Mouse (Mus musculus) kidney, embryonic 15.5 days (tissue): ENCODE measurements around the gene Gatad1. TPM values are rescaled to one million over a fixed set of nuclear protein-coding genes. Genes with fewer than 3 reads are reported as not detected.
"Not testable (repeated sequence)": the region's sequence is repeated elsewhere in the genome, so short reads cannot be mapped to it uniquely, and the experiment has no call there.

ENCODE experiments used
- ATAC-seq: fragments of 200-750 bp; cut with Nextera tagmentation; replicated peaks from 2 replicates; pipeline ENCODE4 v1.8.0; 2017; ENCODE audit warnings: moderate TSS enrichment; ENCODE audit not compliant: low FRiP score
- H3K27ac ChIP-seq: fragments of 300-500 bp; sonication (generic); 2 replicates; pipeline ENCODE4 v1.5.1; 2015; ENCODE audit warnings: mild to moderate bottlenecking, inconsistent platforms
- H3K27me3 ChIP-seq: fragments of 300-500 bp; sonication (generic); 2 replicates; pipeline ENCODE4 v1.6.1; 2015; ENCODE audit warnings: inconsistent platforms
- H3K36me3 ChIP-seq: fragments of 300-500 bp; sonication (generic); 2 replicates; pipeline ENCODE4 v1.6.1; 2015; ENCODE audit warnings: inconsistent platforms
- H3K4me1 ChIP-seq: fragments of 300-500 bp; sonication (generic); 2 replicates; pipeline ENCODE4 v1.6.1; 2015; ENCODE audit warnings: inconsistent platforms
- H3K4me2 ChIP-seq: fragments of 300-500 bp; sonication (generic); 2 replicates; pipeline ENCODE4 v1.6.1; 2015; ENCODE audit warnings: moderate library complexity, mild to moderate bottlenecking, inconsistent platforms
- H3K4me3 ChIP-seq: fragments of 300-500 bp; sonication (generic); replicated peaks from 2 replicates; pipeline ENCODE4 v1.5.1; 2015; ENCODE audit warnings: mild to moderate bottlenecking, inconsistent platforms
- H3K9ac ChIP-seq: fragments of 300-500 bp; sonication (generic); 2 replicates; pipeline ENCODE4 v1.6.1; 2015; ENCODE audit warnings: mild to moderate bottlenecking, inconsistent platforms
- H3K9me3 ChIP-seq: fragments of 300-500 bp; sonication (generic); replicated peaks from 2 replicates; pipeline ENCODE4 v1.6.1; 2016; ENCODE audit warnings: inconsistent platforms
- WGBS: fragments of 180-500 bp; shearing (Covaris S2); methylation state at CpG from one replicate; pipeline ENCODE4 v1.1.7; 2015; ENCODE audit warnings: mixed read lengths; 5-methylcytosine and 5-hydroxymethylcytosine counted together
- polyA plus RNA-seq: library from polyadenylated mRNA; unstranded; fragments of >200 nt; fragmentation: Nextera tagmentation; extraction: Ambion mirVana; gene quantifications from 2 replicates; pipeline ENCODE4 v1.2.1, GENCODE M21; 2015

The Gatad1 gene
- polyA plus RNA-seq, 1 experiment from 2014 or later = 71.5 TPM

DNA sequence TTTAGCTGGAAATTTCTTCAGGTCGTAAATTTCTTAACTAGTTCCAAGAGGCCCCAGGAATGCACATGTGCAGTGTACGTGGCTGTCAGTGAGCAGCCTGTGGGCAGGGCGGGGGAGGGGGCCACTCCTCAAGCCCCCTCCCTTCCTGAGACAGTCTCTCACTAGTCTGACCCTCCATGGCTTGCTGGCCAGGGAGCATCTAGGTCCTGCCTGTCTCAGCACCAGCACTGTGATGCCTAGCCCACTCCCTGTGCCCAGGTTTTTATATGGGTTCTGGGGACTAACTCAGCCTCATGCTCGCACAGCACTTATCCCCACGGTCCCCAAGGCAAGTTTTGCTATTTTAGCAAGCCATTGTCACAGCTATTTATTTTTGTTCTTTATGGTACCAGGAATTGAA is 24.7 kb downstream of the Gatad1 start:
- Histone ChIP-seq H3K9ac (no peak overlapping the region), H3K4me1 (no peaks in the 10 kb centered on the region), H3K27ac (no peak overlapping the region), H3K27me3 (no peaks in the 10 kb centered on the region), H3K4me3 (no peak overlapping the region), H3K4me2 (no peak overlapping the region), H3K36me3 (peaks cover 45% of the 10 kb centered on the region), H3K9me3 (no peaks in the 10 kb centered on the region)
- no peak for ATAC-seq
- 75% methylated on average over 5 of the region's 5 CpGs for WGBS

GRCm38 (mm10) chr5:3631512-3632271 is 25.3 kb downstream of the Gatad1 start:
- Histone ChIP-seq H3K36me3 (peaks cover 51% of the 10 kb centered on the region), H3K9ac (no peak overlapping the region), H3K9me3 (no peaks in the 10 kb centered on the region), H3K4me3 (no peak overlapping the region), H3K27me3 (no peaks in the 10 kb centered on the region), H3K4me1 (no peaks in the 10 kb centered on the region), H3K4me2 (no peak overlapping the region), H3K27ac (no peak overlapping the region)
- peak; percentile 81 for ATAC-seq
- 47% methylated on average over 16 of the region's 16 CpGs for WGBS

GRCm38 (mm10) chr5:3630055-3630454 is 26.9 kb downstream of the Gatad1 start:
- no peak overlapping the region for H3K4me3 ChIP-seq
- no peak overlapping the region for H3K9ac ChIP-seq
- H3K4me1 ChIP-seq = no peaks in the 10 kb centered on the region
- WGBS = 89% methylated on average over 5 of the region's 5 CpGs
- no peaks in the 10 kb centered on the region for H3K27me3 ChIP-seq
- no peak for ATAC-seq
- no peak overlapping the region for H3K27ac ChIP-seq
- H3K36me3 ChIP-seq = peaks cover 52% of the 10 kb centered on the region
- H3K9me3 ChIP-seq = no peaks in the 10 kb centered on the region
- H3K4me2 ChIP-seq = no peak overlapping the region

DNA sequence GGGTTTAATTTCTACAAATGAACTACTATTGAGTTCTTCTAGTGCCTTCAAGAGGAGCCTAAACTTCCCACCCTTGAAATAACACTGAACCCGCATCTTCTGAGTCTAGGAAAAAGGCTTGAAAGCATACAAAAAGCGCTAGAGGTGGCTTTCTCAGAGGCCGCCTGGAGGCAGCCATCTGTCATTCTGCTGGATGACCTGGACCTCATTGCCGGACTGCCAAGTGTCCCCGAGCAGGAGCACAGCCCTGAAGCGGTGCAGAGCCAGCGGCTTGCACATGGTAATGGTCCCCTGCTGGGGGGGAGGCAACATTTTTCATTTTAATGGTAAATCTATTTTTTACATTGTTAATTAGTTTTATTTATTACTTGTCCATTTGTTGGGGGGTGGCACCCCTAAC is 36.5 kb downstream of the Gatad1 start:
- Histone ChIP-seq H3K4me3 (no peak overlapping the region), H3K36me3 (peaks cover 63% of the 10 kb centered on the region), H3K27me3 (no peaks in the 10 kb centered on the region), H3K27ac (no peak overlapping the region), H3K4me2 (no peak overlapping the region), H3K9ac (no peak overlapping the region), H3K4me1 (no peaks in the 10 kb centered on the region), H3K9me3 (no peaks in the 10 kb centered on the region)
- 85% methylated on average over 7 of the region's 7 CpGs for WGBS
- ATAC-seq = no peak

- not testable (repeated sequence) for H3K4me1 ChIP-seq, ATAC-seq, H3K4me3 ChIP-seq, H3K27me3 ChIP-seq, H3K9ac ChIP-seq, H3K4me2 ChIP-seq, H3K27ac ChIP-seq, H3K9me3 ChIP-seq
- 94% methylated on average over 2 of the region's 2 CpGs for WGBS
- peaks cover 56% of the 10 kb centered on the region for H3K36me3 ChIP-seq
Observed at GRCm38 (mm10) chr5:3611835-3612234, 45.1 kb downstream of the Gatad1 start.

DNA sequence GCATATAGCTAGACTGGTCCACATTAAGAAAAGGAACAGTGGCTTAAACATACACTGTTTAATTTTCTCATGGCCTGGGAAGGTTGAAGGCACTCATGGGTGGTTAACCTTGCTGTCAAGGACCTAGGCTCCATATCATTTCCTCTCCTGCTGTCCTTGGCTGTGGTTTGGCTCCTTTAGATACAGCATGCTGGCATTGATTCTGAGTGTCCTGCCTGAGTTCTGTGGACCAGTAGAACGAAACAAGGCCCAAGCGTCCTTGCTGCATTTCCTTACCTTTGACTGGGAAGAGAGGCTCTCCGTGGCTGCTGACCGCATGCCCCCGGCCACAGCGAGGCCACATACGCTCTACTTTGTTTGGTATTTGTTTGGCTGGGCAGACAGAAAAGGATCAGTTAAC is 47.7 kb downstream of the Gatad1 start:
- Histone ChIP-seq H3K9me3 (no peaks in the 10 kb centered on the region), H3K27ac (no peak overlapping the region), H3K4me1 (no peaks in the 10 kb centered on the region), H3K4me3 (no peak overlapping the region), H3K9ac (no peak overlapping the region), H3K36me3 (peaks cover 62% of the 10 kb centered on the region), H3K4me2 (no peak overlapping the region), H3K27me3 (no peaks in the 10 kb centered on the region)
- WGBS = 91% methylated on average over 7 of the region's 7 CpGs
- no peak for ATAC-seq

DNA sequence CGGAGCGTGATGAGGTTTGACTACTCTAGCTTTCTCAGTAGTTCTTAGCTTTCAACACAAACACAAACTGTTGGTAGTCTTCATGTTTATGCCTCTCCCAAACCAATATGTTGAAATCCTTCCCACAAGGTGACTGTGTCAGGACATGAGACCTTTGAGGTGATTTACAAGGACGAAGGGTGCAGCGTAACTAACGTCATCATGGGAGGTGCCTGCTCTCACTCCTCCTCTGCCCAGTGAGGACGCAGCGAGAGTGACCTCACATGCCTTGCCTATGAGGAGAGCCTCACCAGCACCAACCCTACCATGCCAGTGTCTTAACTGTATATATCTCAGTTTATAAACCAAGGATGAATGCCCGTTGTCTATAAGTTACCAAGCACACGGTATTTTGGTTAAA is 49.9 kb downstream of the Gatad1 start:
- no peak for ATAC-seq
- Histone ChIP-seq H3K9ac (no peak overlapping the region), H3K4me1 (no peaks in the 10 kb centered on the region), H3K36me3 (peaks cover 59% of the 10 kb centered on the region), H3K27ac (no peak overlapping the region), H3K4me2 (no peak overlapping the region), H3K4me3 (no peak overlapping the region), H3K9me3 (no peaks in the 10 kb centered on the region), H3K27me3 (no peaks in the 10 kb centered on the region)
- WGBS = 94% methylated on average over 9 of the region's 9 CpGs

- Histone ChIP-seq H3K9me3 (no peaks in the 10 kb centered on the region), H3K4me1 (peaks cover 5% of the 10 kb centered on the region), H3K27me3 (no peaks in the 10 kb centered on the region), H3K4me2 (no peak overlapping the region), H3K9ac (no peak overlapping the region), H3K36me3 (peaks cover 15% of the 10 kb centered on the region), H3K27ac (no peak overlapping the region), H3K4me3 (no peak overlapping the region)
- ATAC-seq = no peak
- 92% methylated on average over 3 of the region's 3 CpGs for WGBS
Observed at GRCm38 (mm10) chr5:3600790-3601189, 56.2 kb downstream of the Gatad1 start.

DNA sequence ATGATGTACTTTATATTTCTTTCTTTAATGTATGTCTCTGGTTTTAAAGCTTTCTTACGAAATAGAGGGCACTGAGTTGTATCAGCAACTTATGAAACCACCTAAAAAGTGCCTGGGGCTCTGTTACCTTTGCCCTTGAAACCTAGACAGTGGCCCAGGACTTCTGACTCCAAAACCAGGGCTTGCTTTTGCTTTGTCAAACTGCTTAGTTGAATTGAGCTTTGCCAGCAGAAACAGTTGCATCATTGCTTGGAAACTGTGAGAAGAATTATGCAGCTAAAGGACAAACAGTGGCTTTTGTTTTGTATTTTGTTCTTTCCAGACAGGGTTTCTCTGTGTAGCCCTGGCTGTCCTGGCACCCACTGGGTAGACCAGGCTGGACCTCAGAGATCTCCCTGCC is 56.7 kb downstream of the Gatad1 start:
- H3K36me3 ChIP-seq = peaks cover 10% of the 10 kb centered on the region
- 82% methylated on average over 1 of the region's 1 CpGs for WGBS
- H3K4me2 ChIP-seq = no peak overlapping the region
- peaks cover 7% of the 10 kb centered on the region for H3K4me1 ChIP-seq
- H3K4me3 ChIP-seq = no peak overlapping the region
- H3K9ac ChIP-seq = no peak overlapping the region
- H3K9me3 ChIP-seq = no peaks in the 10 kb centered on the region
- ATAC-seq = no peak
- H3K27me3 ChIP-seq = no peaks in the 10 kb centered on the region
- no peak overlapping the region for H3K27ac ChIP-seq

DNA sequence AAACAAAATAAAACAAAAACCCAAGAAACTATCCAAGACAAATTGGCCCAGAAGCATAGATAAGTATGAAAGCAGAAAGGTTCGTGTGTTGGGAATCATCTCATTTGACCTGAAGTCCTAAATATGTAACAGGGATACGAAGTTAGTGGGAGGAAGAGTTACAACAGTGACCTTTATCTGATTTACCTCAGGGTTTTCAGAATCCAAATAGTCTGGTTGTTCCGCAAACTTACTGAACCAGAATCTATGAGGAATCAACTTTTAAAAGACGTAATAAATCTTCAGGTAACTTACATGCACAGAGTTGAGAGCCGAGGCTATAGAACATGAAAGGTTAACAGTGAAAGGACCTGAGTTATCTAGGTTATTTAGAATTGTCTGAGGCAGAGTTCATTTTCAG is 58.2 kb downstream of the Gatad1 start:
- no peak for ATAC-seq
- H3K27me3 ChIP-seq = no peaks in the 10 kb centered on the region
- H3K4me2 ChIP-seq = no peak overlapping the region
- no peak overlapping the region for H3K9ac ChIP-seq
- no peaks in the 10 kb centered on the region for H3K36me3 ChIP-seq
- no peak overlapping the region for H3K27ac ChIP-seq
- H3K4me3 ChIP-seq = no peak overlapping the region
- 82% methylated on average over 5 of the region's 5 CpGs for WGBS
- H3K4me1 ChIP-seq = peaks cover 20% of the 10 kb centered on the region
- H3K9me3 ChIP-seq = no peaks in the 10 kb centered on the region

GRCm38 (mm10) chr5:3597171-3597570 is 59.8 kb downstream of the Gatad1 start:
- no peak for ATAC-seq
- no peaks in the 10 kb centered on the region for H3K9me3 ChIP-seq
- peak overlapping the region; percentile 75 for H3K4me3 ChIP-seq
- peak overlapping the region; percentile 82 for H3K4me2 ChIP-seq
- H3K27me3 ChIP-seq = no peaks in the 10 kb centered on the region
- H3K27ac ChIP-seq = no peak overlapping the region
- H3K9ac ChIP-seq = peak overlapping the region; percentile 64; the same call in 1 of the 2 replicates
- H3K36me3 ChIP-seq = peaks cover 9% of the 10 kb centered on the region
- H3K4me1 ChIP-seq = peaks cover 20% of the 10 kb centered on the region

- H3K4me2 ChIP-seq = peak within 1 kb of the TSS; percentile 82
- H3K27ac ChIP-seq = peak within 1 kb of the TSS; percentile 73
- peaks cover 17% of the 10 kb centered on the region for H3K36me3 ChIP-seq
- H3K9ac ChIP-seq = peak within 1 kb of the TSS; percentile 75
- peaks cover 20% of the 10 kb centered on the region for H3K4me1 ChIP-seq
- ATAC-seq = peak; percentile 87
- peak within 1 kb of the TSS; percentile 75 for H3K4me3 ChIP-seq
- H3K27me3 ChIP-seq = no peaks in the 10 kb centered on the region
- under 1% methylated on average over 31 of the region's 31 CpGs for WGBS
- H3K9me3 ChIP-seq = no peaks in the 10 kb centered on the region
Observed at GRCm38 (mm10) chr5:3596399-3596766, 60.6 kb downstream of the Gatad1 start, which contains the start of gene Rbm48. Rbm48 (minus strand) TSS chr5:3596585.
